Comparison of ENCODE assay signal across 26 mouse cellular contexts in genomic region chr10:86782656-86783055, GRCm38 (mm10). TPM values are rescaled to one million over a fixed set of nuclear protein-coding genes. Genes with fewer than 3 reads are reported as not detected.
DNase-seq lines count a peak whose midpoint lies in the region; ATAC-seq and TF ChIP-seq lines count a peak whose summit lies in the region.
"Had no signal": no experiment of that assay in that cellular context is flagged by ENCODE, and none has a peak within 500 bp of the region (broad histone marks: within the 10 kb centered on the region; RNA-seq: fewer than 3 reads in every experiment).

No protein-coding gene starts in this region.

- no peak for ATAC-seq in liver, embryonic 12.5 days
- ATAC-seq in embryonic facial prominence, embryonic 14.5 days (ENCODE audit: low read depth), result no peak
- ATAC-seq: activated CD4-positive, CD25-positive, alpha-beta regulatory T cell, adult 4 months had no signal

- peaks cover 26% of the 10 kb centered on the region for H3K4me1 ChIP-seq in liver, adult 2 months (ENCODE audit: control insufficient read depth, insufficient read depth, low read length)
- H3K4me1 ChIP-seq in liver, embryonic 12.5 days, result peaks cover 49% of the 10 kb centered on the region
- peaks cover 7% of the 10 kb centered on the region; the same call in 1 of the 2 replicates for H3K4me1 ChIP-seq in embryonic facial prominence, embryonic 14.5 days (ENCODE audit: control insufficient read depth, insufficient read depth, low read length)

- H3K27ac ChIP-seq in liver, adult 2 months (replicated peaks; ENCODE audit: insufficient read depth, low read depth, low read length), result peak overlapping the region; percentile 28; the same call in 1 of the 2 replicates
- H3K27ac ChIP-seq in liver, embryonic 12.5 days, result no peak overlapping the region
- 0 out of 2 replicates have a peak overlapping the region, but pooled peaks have one; percentile 8 for H3K27ac ChIP-seq in embryonic facial prominence, embryonic 14.5 days (replicated peaks; ENCODE audit: low read depth, low read length)
- H3K27ac ChIP-seq: embryonic facial prominence, embryonic 15.5 days; hindbrain, embryonic 12.5 days; left cerebral cortex, adult 2 months; liver, embryonic 15.5 days; lung, embryonic 15.5 days; neural tube, embryonic 13.5 days had no signal

- TF ChIP-seq CTCF in liver, adult 2 months (IDR thresholded peaks at IDR 0.05; ENCODE audit: low read depth, low read length), result no peak

- peaks cover 34% of the 10 kb centered on the region for H3K79me2 ChIP-seq in liver, adult 2 months (ENCODE audit: control insufficient read depth, insufficient read depth, low read length)

- DNase-seq in adrenal gland, adult (ENCODE audit: inconsistent age in 2 of 2, low spot score in 1 of 2), result peak; percentile 25 to 63
- no peak for DNase-seq in adrenal gland, postnatal 14 days
- DNase-seq in heart, adult 11 months, result peak; percentile 61
- DNase-seq in heart, adult 8-10 months (ENCODE audit: low spot score), result no peak
- DNase-seq in liver, adult 2 months (ENCODE audit: extremely low read depth, low read depth, low spot score), result no peak
- no peak for DNase-seq in embryonic facial prominence, embryonic 14.5 days (ENCODE audit: low spot score)
- DNase-seq in ovary, adult 18-20 months (ENCODE audit: low spot score), result no peak
- DNase-seq: adrenal gland, postnatal 10 days; cerebellum, adult 2 months; cerebellum, postnatal 25 days; gastrocnemius, postnatal 14 days; heart, postnatal 14 days; kidney, adult 2 months; kidney, postnatal 10 days; lung, postnatal 36 days had no signal

- no peak overlapping the region for H3K4me3 ChIP-seq in liver, adult 2 months (ENCODE audit: insufficient read depth, low read depth, low read length)
- H3K4me3 ChIP-seq in liver, embryonic 12.5 days, result no peak overlapping the region
- H3K4me3 ChIP-seq in embryonic facial prominence, embryonic 14.5 days (ENCODE audit: low read depth, low read length), result no peak overlapping the region
- H3K4me3 ChIP-seq: embryonic facial prominence, embryonic 15.5 days; hindbrain, embryonic 12.5 days; left cerebral cortex, adult 2 months; liver, embryonic 15.5 days; lung, embryonic 15.5 days; neural tube, embryonic 13.5 days had no signal

- 43% methylated on average over 5 of the region's 5 CpGs for WGBS in liver, adult 2 months
- WGBS in liver, embryonic 12.5 days (ENCODE audit: insufficient replicate concordance), result 74% methylated on average over 5 of the region's 5 CpGs
- 59% methylated on average over 5 of the region's 5 CpGs for WGBS in embryonic facial prominence, embryonic 14.5 days

- H3K27me3 ChIP-seq in liver, adult 2 months (ENCODE audit: control insufficient read depth, insufficient read depth, low read length), result no peaks in the 10 kb centered on the region
- H3K27me3 ChIP-seq in liver, embryonic 12.5 days (replicated peaks), result no peaks in the 10 kb centered on the region
- no peaks in the 10 kb centered on the region for H3K27me3 ChIP-seq in embryonic facial prominence, embryonic 14.5 days (replicated peaks; ENCODE audit: control insufficient read depth, insufficient read depth, low read length)
- H3K27me3 ChIP-seq: embryonic facial prominence, embryonic 15.5 days; lung, embryonic 15.5 days had no signal

- TF ChIP-seq POLR2A in liver, adult 2 months (IDR thresholded peaks at IDR 0.05; ENCODE audit: extremely low read depth, insufficient read depth, low read length), result no peak

- H3K9ac ChIP-seq in liver, adult 2 months (ENCODE audit: low read depth, low read length), result no peak overlapping the region
- no peak overlapping the region for H3K9ac ChIP-seq in liver, embryonic 12.5 days
- no peak overlapping the region for H3K9ac ChIP-seq in embryonic facial prominence, embryonic 14.5 days (ENCODE audit: low read depth, low read length)
- H3K9ac ChIP-seq: embryonic facial prominence, embryonic 15.5 days; hindbrain, embryonic 12.5 days; liver, embryonic 15.5 days; lung, embryonic 15.5 days had no signal

- H3K4me2 ChIP-seq in liver, embryonic 12.5 days, result no peak overlapping the region
- H3K4me2 ChIP-seq in embryonic facial prominence, embryonic 14.5 days (ENCODE audit: low read depth, low read length), result no peak overlapping the region
- H3K4me2 ChIP-seq: embryonic facial prominence, embryonic 15.5 days; heart, embryonic 11.5 days; hindbrain, embryonic 12.5 days; liver, embryonic 15.5 days; lung, embryonic 15.5 days; neural tube, embryonic 13.5 days had no signal

- no peaks in the 10 kb centered on the region for H3K36me3 ChIP-seq in liver, adult 2 months (ENCODE audit: control insufficient read depth, insufficient read depth, low read length)
- no peaks in the 10 kb centered on the region for H3K36me3 ChIP-seq in liver, embryonic 12.5 days
- no peaks in the 10 kb centered on the region for H3K36me3 ChIP-seq in embryonic facial prominence, embryonic 14.5 days (ENCODE audit: control insufficient read depth, insufficient read depth, low read length)
- H3K36me3 ChIP-seq: embryonic facial prominence, embryonic 15.5 days; hindbrain, embryonic 12.5 days; liver, embryonic 15.5 days; lung, embryonic 15.5 days; neural tube, embryonic 13.5 days had no signal

- no peaks in the 10 kb centered on the region for H3K9me3 ChIP-seq in liver, embryonic 12.5 days (replicated peaks)
- no peaks in the 10 kb centered on the region for H3K9me3 ChIP-seq in embryonic facial prominence, embryonic 14.5 days (ENCODE audit: control insufficient read depth, low read length)
- H3K9me3 ChIP-seq: embryonic facial prominence, embryonic 15.5 days; hindbrain, embryonic 12.5 days; liver, embryonic 15.5 days; lung, embryonic 15.5 days; neural tube, embryonic 13.5 days had no signal

RNA-seq across cellular contexts. Expression of gene Nt5dc3, which starts 3.9 kb away (rescaled TPM):
- 23.2 and 25.1 TPM in 2 replicates for total RNA-seq in adrenal gland, postnatal 14 days (2021)
- total RNA-seq in heart, adult 8-10 months (2022), result 10 to 100 TPM; 35.3 to 44.4 (median 39.4) TPM
- total RNA-seq in liver, adult 2 months (2014; rRNA removed), result 5.3 and 6.6 TPM in 2 replicates
- polyA plus RNA-seq in liver, adult 2 months (2012; rRNA removed), result 8.3 and 10.3 TPM in 2 replicates
- polyA plus RNA-seq in liver, embryonic 12.5 days (2016; fragmentation: Nextera tagmentation; extraction: Ambion mirVana), result 0.65 and 0.69 TPM in 2 replicates
- polyA plus RNA-seq in embryonic facial prominence, embryonic 14.5 days (2014; fragmentation: Nextera tagmentation; extraction: Ambion mirVana), result 2.3 TPM in 2 replicates

RNA-seq across cellular contexts. Expression of gene Gm49358, which starts 18.9 kb away (rescaled TPM):
- 8.3 and 9.8 TPM in 2 replicates for total RNA-seq in adrenal gland, postnatal 14 days (2021)
- 10 to 100 TPM in 3 of 4 experiments, 1 to 10 TPM in 1; 6.3 to 16.6 (median 15.0) TPM for total RNA-seq in heart, adult 8-10 months (2022)
- 1.9 TPM in 2 replicates for total RNA-seq in liver, adult 2 months (2014; rRNA removed)
- polyA plus RNA-seq in liver, adult 2 months (2012; rRNA removed), result not detected in 2 replicates
- polyA plus RNA-seq in liver, embryonic 12.5 days (2016; fragmentation: Nextera tagmentation; extraction: Ambion mirVana), result not detected in 2 replicates
- not detected in 2 replicates for polyA plus RNA-seq in embryonic facial prominence, embryonic 14.5 days (2014; fragmentation: Nextera tagmentation; extraction: Ambion mirVana)
- polyA plus RNA-seq: activated CD4-positive, CD25-positive, alpha-beta regulatory T cell, adult 4 months; cerebellum, adult 2 months; embryonic facial prominence, embryonic 15.5 days; heart, embryonic 11.5 days; hindbrain, embryonic 12.5 days; kidney, adult 2 months; liver, embryonic 15.5 days; lung, embryonic 15.5 days; neural tube, embryonic 13.5 days; spleen, adult 2 months; thymus, postnatal 0 days had no signal

Comparison
In these comparisons a context has a peak if more than half of its experiments do, and no peak if none do; other contexts are left out.
1. DNase-seq: peak in adrenal gland, adult (2 of 2) and heart, adult 11 months (single experiment); none in adrenal gland, postnatal 14 days (single experiment), heart, adult 8-10 months (single experiment), liver, adult 2 months (single experiment), embryonic facial prominence, embryonic 14.5 days (single experiment) and ovary, adult 18-20 months (single experiment).